Mouse (Mus musculus) left cerebral cortex, adult 8-10 months (tissue): Measurements from ENCODE around the gene Hdac9. TPM values are rescaled to one million over a fixed set of nuclear protein-coding genes. Genes with fewer than 3 reads are reported as not detected.
A peak's percentile ranks its signal among the peaks of the same experiment; 100 is the strongest.

Source experiments
- DNase-seq, 2 experiments: peaks; one replicate each; pipeline ENCODE4 v3.0.0; 2022; ENCODE audit warnings: low spot score in 2 of 2
- total RNA-seq, 4 experiments: library from RNA; stranded (reverse); gene quantifications; 2 replicates each; pipeline ENCODE4 v1.2.4; 2022

Gene Hdac9
- total RNA-seq, 4 experiments from 2014 or later: 42.9 to 51.3 (median 46.1) TPM

DNA sequence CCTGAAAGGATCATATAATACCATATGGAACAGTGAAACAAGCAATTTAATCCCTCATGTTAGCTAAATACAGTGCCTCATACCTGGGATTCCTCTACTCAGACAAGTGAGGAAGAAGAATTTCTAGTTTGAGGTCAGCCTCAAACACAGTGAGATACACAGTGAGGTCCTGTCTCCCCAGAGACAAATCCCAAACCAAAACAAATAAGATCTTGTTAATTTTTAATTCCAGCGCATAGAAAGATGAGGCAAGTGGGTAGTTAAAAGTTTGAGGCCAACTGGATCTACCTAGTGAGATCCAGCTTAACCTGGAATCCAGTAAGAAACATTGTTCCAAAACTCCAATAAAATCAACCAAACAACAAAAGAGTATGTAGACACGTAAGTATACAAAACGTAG is 678.1 kb downstream of the Hdac9 start:
- DNase-seq: no peak

DNA sequence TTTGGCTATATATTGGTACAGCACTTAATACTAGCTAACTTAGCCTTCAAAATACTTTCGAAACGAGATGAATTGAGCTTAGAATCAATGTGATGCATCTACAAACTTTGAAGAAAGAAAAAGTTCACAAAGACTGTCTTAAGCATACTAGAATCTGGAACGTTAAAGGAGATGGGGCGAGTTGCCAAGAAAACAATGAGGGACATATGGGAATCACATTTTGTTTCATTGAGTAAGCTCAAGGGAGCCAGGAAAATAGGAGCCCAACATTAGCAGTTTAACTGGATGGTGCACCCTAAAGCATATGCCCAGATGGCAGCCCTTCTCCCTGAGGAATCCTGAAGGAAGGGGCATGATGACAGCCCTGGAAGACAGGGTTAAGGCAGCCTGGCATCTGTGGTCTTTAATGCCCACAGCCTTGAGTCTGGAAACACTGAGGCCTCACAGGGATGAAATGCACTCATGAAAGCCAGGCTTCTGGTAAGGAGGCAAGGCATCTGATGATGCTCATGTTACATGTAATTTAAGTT is 685.2 kb downstream of the Hdac9 start:
- no peak for DNase-seq

DNA sequence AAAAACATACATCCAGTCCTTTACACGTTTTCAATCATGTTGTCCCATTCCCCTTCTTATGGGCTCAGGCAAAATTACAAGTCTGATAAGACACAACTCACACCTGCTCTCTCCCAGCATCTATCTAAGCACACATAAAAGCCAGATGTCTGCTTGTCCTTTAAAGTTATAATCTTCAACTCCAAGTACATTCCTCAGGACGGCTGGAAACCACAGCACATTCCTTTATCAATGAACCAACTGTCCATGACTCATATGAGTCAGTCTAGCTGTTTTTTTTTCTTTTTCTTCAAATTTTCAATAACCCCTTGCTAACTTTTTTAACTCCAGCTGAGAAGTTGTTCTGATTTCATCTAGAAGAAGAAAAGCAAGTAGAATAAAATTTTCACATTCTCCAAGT is 692.4 kb downstream of the Hdac9 start:
- no peak for DNase-seq

DNA sequence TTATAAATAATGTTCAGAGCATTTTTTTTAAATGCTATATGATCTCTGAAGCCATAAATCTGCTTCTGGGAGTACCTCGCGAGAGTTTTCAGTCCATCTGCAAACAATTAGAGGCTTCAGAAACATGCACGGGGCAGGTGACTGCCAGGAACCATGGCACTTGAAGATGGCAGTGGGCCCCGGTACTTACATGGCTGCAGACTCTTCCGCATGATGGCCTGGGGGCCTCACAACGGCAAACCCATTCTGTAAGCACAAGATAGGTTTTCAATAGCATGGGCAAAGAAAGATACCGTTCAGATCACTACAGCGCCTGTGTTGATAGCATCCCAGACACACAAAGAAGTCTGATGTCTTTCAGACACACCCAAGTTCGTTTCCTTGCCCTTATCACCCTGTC is 695.9 kb downstream of the Hdac9 start:
- DNase-seq: no peak

DNA sequence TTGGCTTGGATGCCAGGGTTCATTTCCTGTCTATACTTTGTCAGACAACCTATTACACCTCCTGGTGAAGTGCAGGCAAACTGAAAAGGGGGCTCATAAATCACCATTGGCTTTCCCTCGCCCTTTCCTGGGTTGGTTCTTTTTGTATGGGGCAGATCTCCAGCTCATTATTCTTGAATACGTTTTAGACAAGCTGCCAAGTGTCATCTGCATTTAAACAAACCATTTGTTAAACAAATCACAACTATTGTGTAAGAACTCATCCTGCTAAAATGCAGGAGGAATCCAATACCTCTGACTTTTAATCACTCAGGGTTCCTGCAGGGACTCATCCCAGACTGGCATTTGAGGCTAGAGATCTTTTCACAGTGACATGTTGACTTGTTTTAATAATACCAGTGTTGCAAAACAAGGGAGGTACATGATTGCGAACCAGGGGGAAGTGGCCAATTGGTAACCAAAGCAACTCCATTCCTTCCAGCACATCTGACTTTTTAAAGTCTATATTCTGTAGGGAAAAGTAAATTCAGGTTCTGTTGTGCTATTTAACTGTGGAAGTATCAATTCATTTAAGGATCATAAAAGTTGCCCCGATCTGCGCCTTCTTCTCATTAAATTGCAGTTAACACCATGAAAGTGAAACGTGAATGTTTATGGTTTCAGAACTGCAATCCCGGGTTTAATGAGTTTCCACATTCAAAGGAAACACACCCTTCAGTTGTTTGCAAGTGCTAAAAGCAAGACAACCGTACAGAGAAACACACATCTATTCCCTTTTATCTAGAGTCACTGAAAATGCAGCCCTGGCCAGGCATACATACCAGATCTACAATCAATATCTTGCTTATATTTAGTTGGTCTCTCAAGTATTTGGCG is 696.6 kb downstream of the Hdac9 start:
- no peak for DNase-seq

DNA sequence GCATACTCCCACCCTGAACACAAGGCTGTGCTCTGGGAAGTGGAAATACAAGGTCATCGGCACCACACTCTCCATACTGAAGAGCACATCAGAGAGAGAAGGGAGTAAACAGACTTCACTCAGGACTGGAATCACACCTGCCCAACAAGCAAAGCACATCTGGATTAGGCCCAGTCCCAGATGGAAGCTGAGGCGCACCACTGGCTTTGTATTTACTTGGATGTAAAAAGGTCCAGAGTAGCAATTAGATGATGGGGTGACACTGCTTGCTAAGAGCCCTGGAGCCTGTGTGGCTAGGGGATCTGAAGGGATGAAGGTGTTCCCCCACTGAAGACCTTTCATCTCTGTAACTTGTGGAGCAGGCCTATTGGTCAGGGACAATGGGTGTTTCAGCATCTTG is 698.3 kb downstream of the Hdac9 start:
- no peak for DNase-seq

DNA sequence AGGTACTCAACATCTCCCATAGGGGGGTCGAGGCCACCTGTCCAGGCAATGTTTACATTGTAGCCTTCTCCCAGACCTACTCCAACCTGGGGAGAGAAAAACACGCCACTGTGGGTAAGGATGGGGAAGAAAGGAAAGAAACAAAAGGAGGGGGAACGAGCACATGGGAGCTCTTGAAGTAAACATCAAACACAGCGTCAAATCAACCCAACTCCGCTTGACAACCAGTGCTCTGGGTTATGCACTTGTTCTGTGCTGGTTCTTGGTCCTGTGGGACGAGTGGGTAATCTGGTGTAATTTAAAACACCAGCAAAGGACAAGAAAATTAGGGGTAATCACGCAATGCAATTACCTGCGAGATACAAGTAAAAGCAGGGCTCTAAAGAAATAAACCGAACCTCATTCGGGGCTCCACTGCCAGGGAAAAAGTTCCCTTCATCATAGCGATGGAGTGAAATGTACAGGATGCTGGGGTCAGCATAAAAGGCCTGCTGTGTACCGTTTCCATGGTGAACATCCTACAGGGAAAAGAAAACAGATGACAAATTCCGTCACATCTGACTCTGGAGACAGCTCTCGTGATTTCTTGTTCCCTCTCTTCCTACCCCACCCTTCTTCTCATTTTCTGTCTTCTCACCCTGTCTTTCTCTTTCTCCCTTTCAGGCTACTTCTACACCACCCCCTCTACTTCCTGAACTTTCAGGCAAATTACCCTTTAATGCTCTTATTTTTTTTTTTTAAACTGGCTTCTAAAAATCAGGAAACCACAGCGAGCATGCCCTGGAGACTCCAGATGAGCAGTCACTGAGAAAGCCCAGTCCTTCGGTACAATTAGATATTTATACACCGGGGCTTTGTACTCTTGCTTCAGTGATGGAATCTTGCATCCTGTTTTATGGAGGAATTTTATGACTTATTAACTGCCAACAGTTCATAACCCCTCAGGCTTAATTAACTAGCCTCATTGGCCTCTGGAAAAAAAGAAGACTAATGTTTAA is 701.6 kb downstream of the Hdac9 start:
- no peak for DNase-seq

DNA sequence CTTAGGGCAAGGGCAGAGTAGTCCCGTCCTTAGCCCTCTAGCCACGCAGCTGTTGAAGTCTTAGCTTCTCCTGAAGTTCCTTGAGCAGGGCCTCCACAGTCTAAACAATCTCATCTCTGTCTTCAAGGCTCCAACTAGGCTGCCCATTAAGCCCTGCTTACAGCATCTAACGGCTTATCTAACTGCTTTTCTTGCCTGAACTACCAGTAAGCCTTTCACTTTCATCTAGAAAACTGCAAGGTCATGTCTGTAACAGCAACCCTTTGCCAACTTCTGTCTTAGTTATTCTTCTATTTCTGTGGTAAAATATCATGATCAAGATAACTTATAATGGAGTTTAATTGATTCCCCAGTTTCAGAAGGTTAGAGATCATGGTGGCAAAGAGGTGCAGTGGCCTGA is 704.7 kb downstream of the Hdac9 start:
- no peak for DNase-seq

DNA sequence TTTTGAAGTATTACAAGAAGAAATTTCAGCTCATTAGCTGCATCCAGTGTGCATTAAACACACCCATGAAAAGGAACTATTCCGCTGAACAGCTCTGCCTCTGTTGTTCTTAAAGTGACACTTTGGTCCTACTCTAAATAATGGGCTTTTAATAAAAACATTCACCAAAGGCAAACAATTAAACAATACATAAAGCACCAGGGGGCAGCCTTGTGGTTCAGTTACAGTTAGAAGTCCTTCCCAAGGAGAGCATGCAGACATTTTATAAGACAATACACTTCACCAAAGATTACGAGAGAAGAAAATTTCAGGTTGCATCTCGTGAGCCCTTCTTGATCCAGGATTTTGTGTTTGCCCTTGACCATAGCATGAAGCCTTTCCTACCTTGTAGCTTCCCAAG is 715.4 kb downstream of the Hdac9 start:
- DNase-seq: no peak

DNA sequence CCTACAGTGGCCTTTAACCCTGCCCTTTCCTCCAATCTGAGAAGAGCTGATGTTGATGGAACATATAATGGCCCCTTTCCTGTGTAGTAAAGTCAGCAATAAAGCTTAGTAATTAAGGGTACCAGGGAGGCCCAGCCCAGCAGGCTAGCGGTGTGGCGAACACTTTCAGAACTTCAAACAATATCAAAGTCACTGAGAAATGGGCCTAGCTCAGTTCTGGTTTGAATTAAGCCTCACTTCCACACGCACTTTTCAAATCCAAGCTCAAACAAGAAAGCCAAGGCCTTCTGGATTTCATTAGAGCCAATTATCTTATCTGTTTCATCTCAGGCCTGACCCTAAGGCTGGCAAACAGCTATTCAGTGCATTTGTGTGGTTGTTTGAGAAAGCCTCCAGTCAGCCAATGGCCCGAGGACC is 716.9 kb downstream of the Hdac9 start:
- no peak for DNase-seq

DNA sequence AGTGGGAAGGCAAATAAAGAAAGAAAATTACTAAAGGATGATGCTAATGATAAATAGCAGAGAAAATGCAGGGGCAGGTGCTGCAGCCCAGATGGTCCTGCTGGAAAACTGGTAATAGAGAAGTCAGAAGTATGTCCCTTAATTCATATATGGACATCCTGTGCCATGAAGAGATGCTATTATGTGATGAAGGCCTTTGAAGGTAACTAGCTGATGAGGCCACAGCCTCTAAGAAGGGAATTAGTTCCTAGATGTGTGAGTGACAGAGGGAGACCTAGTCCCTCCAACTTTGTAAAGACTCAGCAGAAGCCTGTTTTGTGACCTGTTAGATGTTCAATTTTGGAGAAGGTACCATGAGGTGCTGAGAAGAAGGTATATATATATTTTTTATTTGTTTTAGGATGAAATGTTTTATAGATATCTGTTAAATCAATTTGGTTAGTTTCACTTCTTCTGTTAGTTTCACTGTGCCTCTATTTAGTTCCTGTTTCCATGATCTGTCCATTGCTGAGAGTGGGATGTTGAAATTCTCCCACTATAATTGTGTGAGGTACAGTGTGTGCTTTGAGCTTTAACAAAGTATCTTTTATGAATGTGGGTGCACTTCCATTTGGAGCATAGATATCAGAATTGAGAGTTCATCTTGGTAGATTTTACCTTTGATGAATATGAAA is 721.6 kb downstream of the Hdac9 start:
- no peak for DNase-seq

DNA sequence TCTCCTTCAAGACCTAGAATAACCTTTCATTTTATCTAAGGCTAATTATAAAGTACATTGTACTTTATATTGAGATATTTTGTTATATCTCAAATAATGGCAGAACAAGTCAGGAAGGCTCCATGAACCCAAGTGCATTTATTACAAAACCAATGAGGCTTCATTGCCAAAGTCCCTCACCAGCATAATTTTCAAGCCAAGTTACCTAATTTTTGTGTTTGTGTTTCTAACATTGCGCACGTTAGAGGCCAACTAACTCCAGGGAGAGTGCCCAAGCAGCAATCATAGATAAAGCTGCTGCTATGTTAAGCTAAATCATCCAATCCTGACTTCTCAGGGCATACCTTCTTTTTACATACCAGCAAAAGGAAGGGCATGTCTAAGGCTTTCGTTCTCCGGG is 722.8 kb downstream of the Hdac9 start:
- no peak for DNase-seq

DNA sequence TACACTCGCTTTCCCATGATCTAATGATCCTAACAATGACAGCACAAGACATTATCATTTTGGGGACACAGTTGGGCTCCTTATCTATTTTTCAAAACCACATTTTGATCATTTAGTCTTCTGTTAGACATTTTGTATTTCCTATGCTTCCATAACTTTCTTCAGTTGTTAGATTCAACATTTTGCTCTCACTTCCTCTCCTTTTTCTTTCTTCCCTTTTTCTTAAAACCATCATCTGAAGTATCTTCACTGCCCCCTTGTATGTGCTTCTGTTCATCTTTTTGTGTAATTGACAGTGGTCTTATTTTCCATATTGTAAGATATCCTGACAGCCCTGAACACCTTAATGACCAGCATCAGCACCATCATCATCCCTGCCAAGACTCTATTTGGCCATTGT is 725.6 kb downstream of the Hdac9 start:
- no peak for DNase-seq

DNA sequence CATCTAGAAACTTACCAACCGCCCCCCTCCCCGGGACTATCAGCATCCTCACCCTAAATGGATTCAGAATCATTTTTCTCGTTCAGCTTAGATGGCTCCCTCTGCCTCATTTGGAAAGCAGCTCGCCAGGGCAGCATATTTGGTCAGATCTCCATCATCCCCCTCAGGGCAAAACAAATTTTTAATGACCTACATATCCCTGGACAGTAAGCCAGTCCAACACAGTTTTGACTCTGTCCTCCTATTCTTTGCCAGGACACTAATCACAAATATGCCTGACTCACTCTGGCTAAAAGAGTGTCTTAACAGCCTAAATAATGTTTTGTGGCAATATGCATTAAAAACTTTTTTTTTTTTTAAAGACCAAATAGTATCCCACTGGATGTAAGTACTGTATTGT is 738.0 kb downstream of the Hdac9 start:
- DNase-seq: no peak

DNA sequence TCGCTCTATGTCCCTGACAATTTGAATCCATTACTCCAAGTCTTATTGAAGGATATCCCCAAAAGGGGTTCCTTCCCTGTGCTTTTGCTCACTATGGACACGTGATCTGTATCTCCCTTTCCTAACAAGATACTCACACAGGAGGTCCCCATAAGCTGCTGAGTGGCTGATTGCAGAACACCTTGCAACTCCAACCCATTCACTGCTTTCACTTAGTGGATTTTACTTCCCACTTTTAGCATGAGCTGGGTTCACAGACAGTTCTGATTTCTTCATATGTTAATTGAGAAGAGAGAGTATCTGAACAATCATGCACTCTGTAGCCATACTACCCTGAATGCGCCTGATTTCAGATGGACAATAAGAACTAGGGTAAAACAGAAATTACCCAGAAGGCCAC is 740.1 kb downstream of the Hdac9 start:
- DNase-seq: no peak

DNA sequence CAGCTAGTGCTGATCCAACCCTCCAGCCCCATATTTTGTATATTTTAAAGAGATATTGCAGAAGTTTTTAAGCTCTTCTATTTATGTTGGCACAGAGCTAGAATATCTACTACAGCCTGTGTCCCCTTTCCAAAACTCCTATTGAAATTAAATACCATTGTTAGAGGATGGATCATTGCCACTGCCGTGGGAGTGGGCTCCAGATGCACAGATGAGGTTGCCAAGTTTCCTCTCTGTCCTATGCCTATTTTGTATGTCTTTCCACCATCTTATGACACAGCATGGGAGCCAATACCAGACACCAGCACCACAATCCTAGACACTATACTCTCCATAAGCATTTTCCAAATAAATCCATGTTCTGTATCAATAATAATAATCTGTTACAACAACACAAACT is 743.9 kb downstream of the Hdac9 start:
- DNase-seq: peak in 1 of 2 experiments; percentile 7

DNA sequence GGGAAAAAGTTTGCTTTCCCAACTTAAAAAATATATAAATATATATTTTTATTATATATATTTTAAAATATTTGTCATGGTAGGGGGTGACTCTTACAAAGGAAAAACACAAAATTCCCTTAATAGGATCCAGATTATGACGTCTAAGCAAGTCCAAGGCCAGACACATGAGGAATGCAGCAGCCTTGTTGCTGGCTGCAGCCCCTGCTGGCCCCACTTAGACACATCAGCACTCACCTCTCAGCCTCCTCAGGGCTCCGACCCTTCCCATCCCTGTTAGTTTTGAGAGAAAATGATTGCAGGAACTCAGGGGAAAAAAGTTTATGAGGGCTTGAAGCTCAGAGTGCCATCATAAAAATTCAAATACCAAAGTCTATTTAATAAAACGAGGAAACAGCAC is 746.3 kb downstream of the Hdac9 start:
- no peak for DNase-seq

DNA sequence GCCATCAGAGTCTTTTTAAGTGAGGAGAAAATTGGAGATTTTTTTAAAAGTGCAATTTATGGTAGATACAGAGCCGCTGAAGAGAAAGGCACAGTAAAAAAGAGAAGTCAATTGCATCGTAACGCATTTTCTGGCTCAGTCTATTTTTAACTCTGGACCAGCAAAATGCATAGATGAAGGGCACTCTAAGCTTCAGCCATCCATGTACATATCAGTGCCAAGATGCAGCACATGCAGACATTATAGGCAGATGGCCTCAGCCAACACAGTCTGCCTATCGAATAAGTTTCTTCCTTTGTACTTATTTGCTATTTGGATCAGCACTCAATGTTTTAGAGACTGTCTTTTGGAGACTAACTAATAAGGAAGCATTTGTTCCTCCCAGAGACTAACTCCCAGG is 751.2 kb downstream of the Hdac9 start:
- no peak for DNase-seq

DNA sequence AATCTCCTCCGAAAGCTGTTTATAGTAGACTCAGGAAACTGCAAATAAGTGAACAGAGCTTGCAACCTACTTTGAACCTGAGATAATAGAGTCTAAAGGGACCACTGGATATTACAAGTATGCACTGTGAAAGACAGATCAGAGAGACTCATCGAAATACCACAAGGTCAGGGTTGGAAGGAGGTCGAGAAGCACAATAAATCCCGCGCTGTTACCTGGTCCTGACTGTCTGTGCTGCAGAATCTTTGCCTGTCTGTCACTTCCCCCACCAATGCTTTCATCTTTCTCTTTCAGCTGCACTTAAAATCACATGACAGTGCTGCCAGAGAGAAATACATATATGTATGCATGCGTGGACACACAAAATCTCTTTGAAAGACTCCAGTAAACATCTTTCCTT is 760.6 kb downstream of the Hdac9 start:
- no peak for DNase-seq

DNA sequence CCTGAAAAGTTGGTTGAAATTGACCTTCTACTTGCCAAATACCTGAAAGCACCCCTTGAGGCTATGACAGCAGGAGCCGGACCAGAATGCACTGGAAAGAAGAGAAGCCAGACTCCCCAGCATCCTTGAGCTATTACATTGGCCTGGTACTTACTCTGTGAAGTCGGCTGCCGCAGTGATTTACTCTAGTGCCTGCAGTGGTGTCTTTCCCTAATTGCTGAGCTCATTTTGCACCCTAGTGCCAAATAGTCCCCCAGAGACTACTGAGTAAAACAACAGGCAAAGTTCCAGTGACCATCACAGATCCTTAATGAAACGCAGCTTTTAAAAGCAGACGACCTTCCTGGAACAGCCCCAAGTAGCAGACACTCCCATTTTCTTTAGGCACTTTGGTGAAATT is 761.2 kb downstream of the Hdac9 start:
- no peak for DNase-seq

DNA sequence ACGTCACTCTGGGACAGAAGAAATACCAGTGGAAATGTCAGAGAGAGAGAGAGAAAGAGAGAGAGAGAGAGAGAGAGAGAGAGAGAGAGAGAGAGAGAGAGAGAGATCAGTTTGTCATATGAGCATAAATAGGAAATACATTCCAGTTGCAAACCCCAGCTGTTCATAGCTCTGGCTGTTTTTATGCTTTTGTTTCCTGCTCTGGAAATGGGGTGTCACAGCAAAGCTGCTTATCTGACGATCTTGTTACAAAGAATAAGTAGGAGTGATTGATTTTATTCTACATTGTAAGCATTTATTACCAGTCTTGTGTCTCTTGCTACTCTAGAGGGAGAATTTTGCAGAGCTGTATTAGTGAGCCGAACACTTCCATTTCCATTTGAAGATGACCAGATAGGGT is 762.1 kb downstream of the Hdac9 start:
- no peak for DNase-seq

DNA sequence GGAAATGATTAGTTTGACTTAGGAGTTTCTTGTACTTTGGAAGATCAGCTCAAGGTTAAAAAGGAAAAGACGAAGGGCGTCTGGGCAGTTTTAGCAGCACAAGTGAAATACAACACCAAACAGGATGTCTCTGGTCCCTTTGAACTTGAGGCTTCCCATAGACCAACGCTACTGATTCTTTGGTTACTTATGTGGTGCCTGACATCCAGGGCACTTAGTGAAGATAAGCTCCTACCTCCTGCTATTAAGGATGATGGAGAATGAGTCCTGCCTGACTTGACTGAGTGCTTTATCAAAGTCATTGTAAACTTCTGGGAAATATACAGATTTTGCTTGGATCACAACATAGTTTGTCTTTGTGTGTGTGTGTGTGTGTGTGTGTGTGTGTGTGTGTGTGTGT is 765.6 kb downstream of the Hdac9 start:
- no peak for DNase-seq
